Mouse (Mus musculus) ES-E14 (cell line): ENCODE data around the gene Gm44503.

Source experiments
- CHD2 ChIP-seq: IDR thresholded peaks from 2 replicates; pipeline ENCODE4 v1.6.1; 2014; ENCODE audit warnings: mild to moderate bottlenecking, low read depth, low read length, inconsistent platforms
- HCFC1 ChIP-seq: IDR thresholded peaks from 2 replicates; pipeline ENCODE4 v1.6.1; 2012; ENCODE audit warnings: low read length, inconsistent platforms, borderline replicate concordance; ENCODE audit not compliant: insufficient read depth
- MAFK ChIP-seq: IDR thresholded peaks from 2 replicates; pipeline ENCODE4 v1.6.1; 2014; ENCODE audit warnings: mild to moderate bottlenecking, low read depth, low read length, inconsistent platforms; ENCODE audit not compliant: insufficient read depth
- ZC3H11A ChIP-seq: IDR thresholded peaks from 2 replicates; pipeline ENCODE4 v1.6.1; 2012; ENCODE audit warnings: low read depth, mild to moderate bottlenecking, inconsistent platforms, low read length, borderline replicate concordance
- ZNF384 ChIP-seq: IDR thresholded peaks from 2 replicates; pipeline ENCODE4 v1.6.1; 2012; ENCODE audit warnings: low read depth, low read length, inconsistent platforms

GRCm38 (mm10) chr9:73004076-73004475 is 45.4 kb downstream of the Gm44503 start:
- TF ChIP-seq HCFC1 = no peak
- no peak for TF ChIP-seq CHD2
- no peak for TF ChIP-seq ZNF384
- TF ChIP-seq ZC3H11A = no peak
- TF ChIP-seq MAFK = no peak
